Mouse (Mus musculus) E14TG2a.4 (cell line): ENCODE measurements at regions not wholly inside any gene's neighbourhood (a gene's known extent, or its start where the extent isn't known, plus 50 kb on each side); places are given as distances from the start of the nearest gene placed in this dataset.

Source experiments
- H3K27me3 ChIP-seq: 2 replicates; pipeline ENCODE4 v1.6.1; 2014; ENCODE audit warnings: low read length, control low read depth; ENCODE audit not compliant: insufficient read depth
- H3K36me3 ChIP-seq: 2 replicates; pipeline ENCODE4 v1.6.1; 2014; ENCODE audit warnings: low read length, control low read depth; ENCODE audit not compliant: insufficient read depth
- H3K4me1 ChIP-seq: replicated peaks from 2 replicates; pipeline ENCODE4 v1.6.1; 2014; ENCODE audit warnings: low read depth, low read length, control low read depth
- H3K4me3 ChIP-seq: replicated peaks from 2 replicates; pipeline ENCODE4 v1.5.1; 2014; ENCODE audit warnings: mild to moderate bottlenecking, low read length
- H3K9me3 ChIP-seq: 2 replicates; pipeline ENCODE4 v1.6.1; 2014; ENCODE audit warnings: low read length, control low read depth
- CTCF ChIP-seq: conservative IDR thresholded peaks from 2 replicates; pipeline ENCODE4 v1.5.1; 2014; ENCODE audit warnings: low read length
- NANOG ChIP-seq: IDR thresholded peaks from 2 replicates; pipeline ENCODE4 v1.6.1; 2014; ENCODE audit warnings: borderline replicate concordance, low read length, mixed read lengths
- POU5F1 ChIP-seq: IDR thresholded peaks from 2 replicates; pipeline ENCODE4 v1.6.1; 2014; ENCODE audit warnings: low read length, borderline replicate concordance

GRCm38 (mm10) chrX:163155251-163155650 lies 190.9 kb upstream of the S100g start:
- Histone ChIP-seq H3K4me1 (no peaks in the 10 kb centered on the region), H3K27me3 (no peaks in the 10 kb centered on the region), H3K9me3 (no peaks in the 10 kb centered on the region), H3K36me3 (no peaks in the 10 kb centered on the region), H3K4me3 (no peak overlapping the region)
- no peak for TF ChIP-seq CTCF
- TF ChIP-seq NANOG: no peak
- no peak for TF ChIP-seq POU5F1

DNA sequence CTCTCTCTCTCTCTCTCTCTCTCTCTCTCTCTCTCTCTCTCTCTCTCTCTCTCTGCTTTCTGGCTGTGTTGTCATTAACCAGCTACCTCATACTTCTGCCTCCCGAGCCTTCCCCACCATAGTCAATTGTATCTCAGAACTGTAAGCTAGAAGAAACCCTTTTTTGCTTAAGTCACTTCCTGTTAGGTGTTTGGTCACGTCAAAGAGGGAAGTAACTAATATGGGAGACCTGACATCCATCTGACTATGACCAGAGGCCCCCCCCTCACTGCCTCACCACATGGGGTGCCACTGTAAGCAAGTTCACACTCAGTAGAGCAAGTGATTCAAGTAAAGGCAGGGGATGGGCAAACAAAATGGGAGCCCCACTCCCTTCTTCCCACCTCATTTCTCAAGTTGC lies 187.6 kb upstream of the S100g start:
- TF ChIP-seq CTCF: no peak
- TF ChIP-seq POU5F1: no peak
- no peak for TF ChIP-seq NANOG
- no peaks in the 10 kb centered on the region for H3K36me3 ChIP-seq
- no peaks in the 10 kb centered on the region for H3K4me1 ChIP-seq
- no peak overlapping the region for H3K4me3 ChIP-seq
- no peaks in the 10 kb centered on the region for H3K9me3 ChIP-seq
- no peaks in the 10 kb centered on the region for H3K27me3 ChIP-seq

- TF ChIP-seq POU5F1 (no peak), CTCF (peak; percentile 12; the same call in 1 of the 2 replicates)
- no peaks in the 10 kb centered on the region for H3K4me1 ChIP-seq
Observed at GRCm38 (mm10) chrX:163144475-163144874, 180.1 kb upstream of the S100g start.

GRCm38 (mm10) chrX:163139475-163139874 lies 175.1 kb upstream of the S100g start:
- TF ChIP-seq NANOG (no peak), CTCF (no peak), POU5F1 (no peak)
- no peaks in the 10 kb centered on the region for H3K27me3 ChIP-seq
- no peaks in the 10 kb centered on the region for H3K9me3 ChIP-seq
- H3K4me3 ChIP-seq: no peak overlapping the region
- H3K36me3 ChIP-seq: no peaks in the 10 kb centered on the region
- H3K4me1 ChIP-seq: no peaks in the 10 kb centered on the region

More at GRCm38 (mm10) chrX:163144475-163144874, 180.1 kb upstream of the S100g start:
- Histone ChIP-seq H3K27me3 (no peaks in the 10 kb centered on the region), H3K36me3 (no peaks in the 10 kb centered on the region), H3K9me3 (no peaks in the 10 kb centered on the region), H3K4me3 (no peak overlapping the region)

DNA sequence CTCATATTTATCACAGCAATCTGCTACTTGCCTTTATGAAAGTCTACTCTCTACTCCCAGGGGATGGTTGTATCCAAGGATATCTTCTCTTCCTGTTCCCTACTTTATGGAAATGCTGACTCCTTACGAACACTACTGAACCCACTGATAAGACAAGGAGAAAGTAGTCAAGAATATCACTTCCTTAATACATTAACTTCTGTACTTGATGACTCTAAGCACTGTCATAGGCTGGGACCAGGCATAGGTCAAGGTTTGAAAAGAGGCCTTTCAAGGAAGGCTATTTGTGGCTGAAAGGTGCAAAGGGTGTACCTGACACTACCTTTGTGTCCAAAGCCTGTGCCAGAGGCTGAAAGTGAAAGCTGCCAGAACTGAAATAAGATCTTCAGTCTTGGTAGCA lies 164.2 kb upstream of the S100g start:
- TF ChIP-seq POU5F1 (no peak), CTCF (no peak), NANOG (no peak)
- no peaks in the 10 kb centered on the region for H3K27me3 ChIP-seq

DNA sequence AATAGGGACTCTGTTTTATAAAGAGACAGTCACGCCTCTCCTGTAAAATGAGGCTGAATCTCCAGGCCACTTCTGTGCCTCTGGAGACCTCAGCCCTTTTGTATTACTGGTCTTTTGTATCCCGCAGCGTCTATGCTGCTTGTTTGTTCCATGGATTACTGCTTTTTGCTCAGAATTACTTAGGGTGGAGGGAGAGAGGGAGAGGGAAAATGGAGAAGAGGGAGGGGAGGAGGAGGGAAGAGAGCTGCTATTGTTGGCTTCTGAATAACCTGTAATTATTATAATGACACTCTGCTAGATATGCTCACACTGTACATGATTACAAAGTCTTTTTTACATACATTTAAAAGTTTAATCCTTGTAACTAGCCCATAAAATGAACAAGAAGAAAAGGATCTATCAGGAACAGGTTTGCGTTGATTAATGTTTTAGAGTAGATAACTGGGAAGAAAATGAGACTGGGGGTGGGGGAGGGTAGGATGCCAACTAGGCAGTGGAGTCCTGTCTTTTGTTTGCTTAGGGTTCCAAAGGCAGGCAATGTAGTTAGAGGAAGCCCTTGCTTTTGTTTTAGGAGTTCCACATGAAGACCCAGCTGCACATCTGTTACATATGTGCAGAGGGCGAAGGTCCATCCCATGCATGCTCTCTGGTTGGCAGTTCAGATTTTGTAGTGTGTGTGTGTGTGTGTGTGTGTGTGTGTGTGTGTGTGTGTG lies 153.4 kb upstream of the S100g start:
- no peak overlapping the region for H3K4me3 ChIP-seq
- TF ChIP-seq NANOG: no peak
- TF ChIP-seq CTCF: no peak
- TF ChIP-seq POU5F1: no peak
- H3K36me3 ChIP-seq: no peaks in the 10 kb centered on the region
- H3K27me3 ChIP-seq: no peaks in the 10 kb centered on the region
- H3K9me3 ChIP-seq: no peaks in the 10 kb centered on the region
- H3K4me1 ChIP-seq: no peaks in the 10 kb centered on the region

More for the DNA sequence above, 164.2 kb upstream of the S100g start:
- Histone ChIP-seq H3K36me3 (no peaks in the 10 kb centered on the region), H3K4me1 (no peaks in the 10 kb centered on the region), H3K9me3 (no peaks in the 10 kb centered on the region), H3K4me3 (no peak overlapping the region)

- Histone ChIP-seq H3K27me3 (no peaks in the 10 kb centered on the region), H3K4me3 (no peak overlapping the region), H3K36me3 (no peaks in the 10 kb centered on the region), H3K4me1 (no peaks in the 10 kb centered on the region), H3K9me3 (no peaks in the 10 kb centered on the region)
- TF ChIP-seq POU5F1: no peak
- no peak for TF ChIP-seq CTCF
- no peak for TF ChIP-seq NANOG
Observed at GRCm38 (mm10) chrX:163117237-163117636, 152.8 kb upstream of the S100g start.

- H3K9me3 ChIP-seq: no peaks in the 10 kb centered on the region
- TF ChIP-seq POU5F1 (no peak), CTCF (no peak), NANOG (no peak)
- no peaks in the 10 kb centered on the region for H3K27me3 ChIP-seq
- H3K4me1 ChIP-seq: no peaks in the 10 kb centered on the region
- H3K36me3 ChIP-seq: no peaks in the 10 kb centered on the region
- no peak overlapping the region for H3K4me3 ChIP-seq
Observed at GRCm38 (mm10) chrX:163095026-163095765, 130.8 kb upstream of the S100g start.
